8 mouse cellular contexts compared by ENCODE assay signal in genomic region chr10:71349290-71349689, GRCm38 (mm10). TPM values are rescaled to one million over a fixed set of nuclear protein-coding genes. Genes with fewer than 3 reads are reported as not detected.
DNase-seq lines count a peak whose midpoint lies in the region; ATAC-seq and TF ChIP-seq lines count a peak whose summit lies in the region.

No protein-coding gene starts in this region.

- H3K4me2 ChIP-seq in hindbrain, postnatal 0 days (ENCODE audit: low read depth, low read length), result peak overlapping the region; percentile 96

- intact Hi-C loops in gastrocnemius, adult 2 months (cut with DNase I), result loop anchor here (5.0 kb wide), 1 partner anchor 112 kb away; the partner anchor contains the start of gene Tfam
- intact Hi-C loops in left cerebral cortex, postnatal 4 days (cut with DNase I), result no loop called here

- 86% methylated on average over 1 of the region's 1 CpGs for WGBS in hindbrain, postnatal 0 days

- no peaks in the 10 kb centered on the region for H3K27me3 ChIP-seq in hindbrain, postnatal 0 days (ENCODE audit: insufficient read depth, low read length)

- no peaks in the 10 kb centered on the region for H3K36me3 ChIP-seq in hindbrain, postnatal 0 days (ENCODE audit: insufficient read depth, low read length)

- peaks cover 8% of the 10 kb centered on the region for H3K4me1 ChIP-seq in hindbrain, postnatal 0 days (ENCODE audit: insufficient read depth, low read length)

- no peak for DNase-seq in gastrocnemius, adult 2 months
- no peak for DNase-seq in gastrocnemius, adult 8-10 months (ENCODE audit: low spot score in 2 of 2)
- DNase-seq in adipocyte (ENCODE audit: low spot score), result peak; percentile 37
- DNase-seq in hindbrain, postnatal 0 days (ENCODE audit: low spot score), result no peak
- DNase-seq in left cerebral cortex, postnatal 4 days, result no peak
- no peak for DNase-seq in ovary, postnatal 36 days (ENCODE audit: low spot score)
- no peak for DNase-seq in T-cell, adult 2 months (ENCODE audit: low spot score)

- no peak for ATAC-seq in hindbrain, postnatal 0 days
- peak; percentile 32 for ATAC-seq in megakaryocyte progenitor cell, adult 5-6 weeks (replicated peaks; ENCODE audit: poor library complexity)

- no peaks in the 10 kb centered on the region for H3K9me3 ChIP-seq in hindbrain, postnatal 0 days (ENCODE audit: low read length)

- peak overlapping the region; percentile 93; the same call in 1 of the 2 replicates for H3K27ac ChIP-seq in gastrocnemius, adult 2 months
- H3K27ac ChIP-seq in hindbrain, postnatal 0 days, result peak overlapping the region; percentile 91; the same call in 1 of the 2 replicates

- 0 out of 2 replicates have a peak overlapping the region, but pooled peaks have one; percentile 88 for H3K9ac ChIP-seq in hindbrain, postnatal 0 days (replicated peaks; ENCODE audit: low read length)

- no peak for TF ChIP-seq CTCF in gastrocnemius, adult 2 months (IDR thresholded peaks at IDR 0.05)
- no peak for TF ChIP-seq CTCF in hindbrain, postnatal 0 days (IDR thresholded peaks at IDR 0.05; ENCODE audit: low read depth)

- H3K4me3 ChIP-seq in gastrocnemius, adult 2 months, result peak overlapping the region; percentile 99
- peak overlapping the region; percentile 75 for H3K4me3 ChIP-seq in hindbrain, postnatal 0 days (ENCODE audit: low read length)

RNA-seq across cellular contexts. Expression of gene Ipmk, which starts 1.7 kb away (rescaled TPM):
- total RNA-seq in gastrocnemius, adult 2 months (2021), result 10 to 100 TPM; 18.1 to 20.6 TPM
- 10 to 100 TPM; 17.3 to 23.6 (median 18.5) TPM for total RNA-seq in gastrocnemius, adult 8-10 months (2022)
- 17.3 and 19.0 TPM in 2 replicates for total RNA-seq in hindbrain, postnatal 0 days (2014; rRNA removed)
- 14.0 and 14.4 TPM in 2 replicates for polyA plus RNA-seq in hindbrain, postnatal 0 days (2015; fragmentation: Nextera tagmentation; extraction: Ambion mirVana)
- total RNA-seq in megakaryocyte progenitor cell, adult 5-6 weeks (2015), result 25.7 and 26.0 TPM in 2 replicates
- 24.8 and 25.4 TPM in 2 replicates for total RNA-seq in megakaryocyte progenitor cell, adult 5-6 weeks (2017)
- 10 to 100 TPM; 42.1 to 42.9 TPM for total RNA-seq in left cerebral cortex, postnatal 4 days (2021)

RNA-seq across cellular contexts. Expression of gene Cisd1, which starts 4.5 kb away (rescaled TPM):
- 100 to 1,000 TPM; 226 to 261 TPM for total RNA-seq in gastrocnemius, adult 2 months (2021)
- 100 to 1,000 TPM; 235 to 275 (median 257) TPM for total RNA-seq in gastrocnemius, adult 8-10 months (2022)
- 105 and 108 TPM in 2 replicates for total RNA-seq in hindbrain, postnatal 0 days (2014; rRNA removed)
- polyA plus RNA-seq in hindbrain, postnatal 0 days (2015; fragmentation: Nextera tagmentation; extraction: Ambion mirVana), result 388 and 399 TPM in 2 replicates
- 32.8 and 36.6 TPM in 2 replicates for total RNA-seq in megakaryocyte progenitor cell, adult 5-6 weeks (2015)
- 14.7 and 15.4 TPM in 2 replicates for total RNA-seq in megakaryocyte progenitor cell, adult 5-6 weeks (2017)
- 100 to 1,000 TPM; 110 TPM for total RNA-seq in left cerebral cortex, postnatal 4 days (2021)
